Mouse (Mus musculus) monocyte, adult 59 days (primary cell): ENCODE measurements around the gene Rgs7bp. TPM values are rescaled to one million over a fixed set of nuclear protein-coding genes. Genes with fewer than 3 reads are reported as not detected.

Source experiments
- total RNA-seq, 2 experiments: library from RNA; stranded (reverse); gene quantifications; one replicate each; pipeline ENCODE4 v1.2.4; 2023

The Rgs7bp gene
- under 1 TPM; 0.05 to 0.12 TPM for total RNA-seq

GRCm38 (mm10) chr13:105054181-105054940 is at the start of gene Rgs7bp:
TSS of gene Rgs7bp (minus strand) at chr13:105054930.

GRCm38 (mm10) chr13:105081862-105082261 is 27.1 kb upstream of the Rgs7bp start, which contains the start of gene 4933425L06Rik:
TSS of gene 4933425L06Rik (plus strand) at chr13:105082122.

Other genes with a start within 250 kb of the Rgs7bp start
- gene Cwc27, start 237.8 kb downstream of the Rgs7bp start, total RNA-seq: 10 to 100 TPM; 20.2 to 25.9 TPM
- not detected for gene Shisal2b, start 191.0 kb downstream of the Rgs7bp start, total RNA-seq
- gene 4933425L06Rik, start 27.2 kb upstream of the Rgs7bp start, total RNA-seq: not detected
- 1 to 10 TPM; 3.0 to 5.5 TPM for gene Rnf180, start 239.9 kb upstream of the Rgs7bp start, total RNA-seq